9 mouse cellular contexts compared by ENCODE assay signal in genomic region chr7:101821571-101822501, GRCm38 (mm10). TPM values are rescaled to one million over a fixed set of nuclear protein-coding genes. Genes with fewer than 3 reads are reported as not detected.
DNase-seq lines count a peak whose midpoint lies in the region; ATAC-seq and TF ChIP-seq lines count a peak whose summit lies in the region.
"Had no signal": no experiment of that assay in that cellular context is flagged by ENCODE, and none has a peak within 500 bp of the region (broad histone marks: within the 10 kb centered on the region; RNA-seq: fewer than 3 reads in every experiment).

No protein-coding gene starts in this region.

- no peak for TF ChIP-seq EP300 in lung, postnatal 0 days (IDR thresholded peaks at IDR 0.05)

- 0 out of 2 replicates have a peak overlapping the region, but pooled peaks have one; percentile 3 for H3K27ac ChIP-seq in embryonic facial prominence, embryonic 12.5 days
- H3K27ac ChIP-seq in heart, embryonic 14.5 days (replicated peaks in 1 of 2; ENCODE audit: control insufficient read depth in 1 of 2, insufficient read depth in 1 of 2, low read depth in 2 of 2, low read length in 2 of 2): peak overlapping the region; percentile 19 to 72; a peak in 3 of 4 replicates
- peak overlapping the region; percentile 74 for H3K27ac ChIP-seq in kidney, embryonic 14.5 days (ENCODE audit: low read depth, low read length)
- peak overlapping the region; percentile 64 for H3K27ac ChIP-seq in lung, postnatal 0 days (ENCODE audit: low read length)

- no peaks in the 10 kb centered on the region for H3K9me3 ChIP-seq in embryonic facial prominence, embryonic 12.5 days
- H3K9me3 ChIP-seq in heart, embryonic 14.5 days (ENCODE audit: control insufficient read depth, low read length): no peaks in the 10 kb centered on the region
- H3K9me3 ChIP-seq in kidney, embryonic 14.5 days (ENCODE audit: control insufficient read depth, low read length): no peaks in the 10 kb centered on the region
- H3K9me3 ChIP-seq in lung, postnatal 0 days (ENCODE audit: low read length): no peaks in the 10 kb centered on the region

- H3K27me3 ChIP-seq in embryonic facial prominence, embryonic 12.5 days: peaks cover 70% of the 10 kb centered on the region
- H3K27me3 ChIP-seq in heart, embryonic 14.5 days (ENCODE audit: control insufficient read depth, insufficient read depth, low read length): peaks cover 46% of the 10 kb centered on the region
- peaks cover 56% of the 10 kb centered on the region for H3K27me3 ChIP-seq in kidney, embryonic 14.5 days (ENCODE audit: control insufficient read depth, insufficient read depth, low read length)
- H3K27me3 ChIP-seq in lung, postnatal 0 days (replicated peaks; ENCODE audit: insufficient read depth, low read length): peaks cover 41% of the 10 kb centered on the region

- peak overlapping the region; percentile 86 for H3K4me2 ChIP-seq in embryonic facial prominence, embryonic 12.5 days (replicated peaks)
- H3K4me2 ChIP-seq in heart, embryonic 14.5 days (ENCODE audit: low read length): peak overlapping the region; percentile 92
- peak overlapping the region; percentile 89 for H3K4me2 ChIP-seq in kidney, embryonic 14.5 days (replicated peaks; ENCODE audit: low read depth, low read length)
- peak overlapping the region; percentile 83 for H3K4me2 ChIP-seq in lung, postnatal 0 days (replicated peaks; ENCODE audit: low read depth, low read length)

- peak overlapping the region; percentile 41 for H3K4me3 ChIP-seq in embryonic facial prominence, embryonic 12.5 days
- H3K4me3 ChIP-seq in heart, embryonic 14.5 days (ENCODE audit: control insufficient read depth in 1 of 2, insufficient read depth in 1 of 2, low read depth in 1 of 2, low read length in 2 of 2): peak overlapping the region; percentile 44 to 50
- H3K4me3 ChIP-seq in kidney, embryonic 14.5 days (ENCODE audit: low read length): peak overlapping the region; percentile 43
- peak overlapping the region; percentile 40 for H3K4me3 ChIP-seq in lung, postnatal 0 days (ENCODE audit: low read depth, low read length)

- peak overlapping the region; percentile 60 for H3K9ac ChIP-seq in embryonic facial prominence, embryonic 12.5 days
- H3K9ac ChIP-seq in heart, embryonic 14.5 days (ENCODE audit: low read length): peak overlapping the region; percentile 73
- H3K9ac ChIP-seq in kidney, embryonic 14.5 days (ENCODE audit: low read depth, low read length): peak overlapping the region; percentile 74
- no peak overlapping the region; the same call in 1 of the 2 replicates for H3K9ac ChIP-seq in lung, postnatal 0 days (replicated peaks; ENCODE audit: low read depth)

- H3K36me3 ChIP-seq in embryonic facial prominence, embryonic 12.5 days: peaks cover 38% of the 10 kb centered on the region
- peaks cover 38% of the 10 kb centered on the region for H3K36me3 ChIP-seq in heart, embryonic 14.5 days (ENCODE audit: control insufficient read depth, insufficient read depth, low read length)
- peaks cover 40% of the 10 kb centered on the region for H3K36me3 ChIP-seq in kidney, embryonic 14.5 days (ENCODE audit: control insufficient read depth, insufficient read depth, low read length)
- H3K36me3 ChIP-seq in lung, postnatal 0 days (ENCODE audit: insufficient read depth, low read length): peaks cover 16% of the 10 kb centered on the region

- peak; percentile 81 for ATAC-seq in embryonic facial prominence, embryonic 12.5 days (ENCODE audit: insufficient number of reproducible peaks, insufficient read depth, low FRiP score, low TSS enrichment)
- peak; percentile 79 for ATAC-seq in heart, embryonic 14.5 days (ENCODE audit: insufficient number of reproducible peaks, insufficient read depth, low FRiP score, low read depth)
- peak; percentile 84 for ATAC-seq in kidney, embryonic 14.5 days (ENCODE audit: low FRiP score, low TSS enrichment)
- peak; percentile 77 for ATAC-seq in lung, postnatal 0 days

- H3K4me1 ChIP-seq in embryonic facial prominence, embryonic 12.5 days: peaks cover 37% of the 10 kb centered on the region
- H3K4me1 ChIP-seq in heart, embryonic 14.5 days (ENCODE audit: control insufficient read depth in 2 of 2, insufficient read depth in 2 of 2, low read length in 2 of 2): peaks cover 9 to 31% of the 10 kb centered on the region in 2 experiments
- peaks cover 32% of the 10 kb centered on the region for H3K4me1 ChIP-seq in kidney, embryonic 14.5 days (ENCODE audit: control insufficient read depth, insufficient read depth, low read length)
- peaks cover 12% of the 10 kb centered on the region for H3K4me1 ChIP-seq in lung, postnatal 0 days (ENCODE audit: insufficient read depth, low read depth, low read length)

- DNase-seq in ovary, adult 18-20 months (ENCODE audit: low spot score): peak; percentile 64
- DNase-seq in ovary, postnatal 14 days (ENCODE audit: low spot score): no peak
- peak; percentile 80 for DNase-seq in lung, postnatal 0 days (ENCODE audit: low spot score)
- DNase-seq in ovary, postnatal 10 days (ENCODE audit: low spot score): peak; percentile 49
- no peak for DNase-seq in left cerebral cortex, postnatal 25 days (ENCODE audit: low spot score in 2 of 2)

- under 1% methylated on average over 71 of the region's 71 CpGs for WGBS in embryonic facial prominence, embryonic 12.5 days
- WGBS in heart, embryonic 14.5 days: under 1% methylated on average over 71 of the region's 71 CpGs
- WGBS in kidney, embryonic 14.5 days: under 1% methylated on average over 68 of the region's 71 CpGs
- under 1% methylated on average over 62 of the region's 71 CpGs for WGBS in lung, postnatal 0 days

- intact Hi-C loops in left cerebral cortex, postnatal 25 days (cut with DNase I): no loop called here

- TF ChIP-seq CTCF in lung, postnatal 0 days (IDR thresholded peaks at IDR 0.05): no peak

RNA-seq across cellular contexts. Expression of gene Phox2a, which starts 3.7 kb away (rescaled TPM):
- 0.58 TPM in 1 of 2 replicates, not detected in the other for polyA plus RNA-seq in embryonic facial prominence, embryonic 12.5 days (2016; fragmentation: Nextera tagmentation; extraction: Ambion mirVana)
- 1.2 TPM in 1 of 2 replicates, not detected in the other for polyA plus RNA-seq in heart, embryonic 14.5 days (2014; fragmentation: Nextera tagmentation; extraction: Ambion mirVana)
- polyA plus RNA-seq in kidney, embryonic 14.5 days (2014; fragmentation: Nextera tagmentation; extraction: Ambion mirVana): not detected in 2 replicates
- polyA plus RNA-seq in lung, postnatal 0 days (2015; fragmentation: Nextera tagmentation; extraction: Ambion mirVana): not detected in 2 replicates
- total RNA-seq in left cerebral cortex, postnatal 25 days (2021): not detected
- total RNA-seq: left cerebral cortex, postnatal 36 days had no signal

RNA-seq across cellular contexts. Expression of gene Inppl1, which starts 16.2 kb away (rescaled TPM):
- 55.2 and 69.7 TPM in 2 replicates for polyA plus RNA-seq in embryonic facial prominence, embryonic 12.5 days (2016; fragmentation: Nextera tagmentation; extraction: Ambion mirVana)
- polyA plus RNA-seq in heart, embryonic 14.5 days (2014; fragmentation: Nextera tagmentation; extraction: Ambion mirVana): 32.1 and 34.9 TPM in 2 replicates
- 24.6 and 45.8 TPM in 2 replicates for polyA plus RNA-seq in kidney, embryonic 14.5 days (2014; fragmentation: Nextera tagmentation; extraction: Ambion mirVana)
- polyA plus RNA-seq in lung, postnatal 0 days (2015; fragmentation: Nextera tagmentation; extraction: Ambion mirVana): 24.2 and 33.8 TPM in 2 replicates
- total RNA-seq in left cerebral cortex, postnatal 25 days (2021): 10 to 100 TPM; 32.7 to 33.6 TPM

RNA-seq across cellular contexts. Expression of gene Folr2, which starts 35.2 kb away (rescaled TPM):
- polyA plus RNA-seq in embryonic facial prominence, embryonic 12.5 days (2016; fragmentation: Nextera tagmentation; extraction: Ambion mirVana): 0.92 TPM in 1 of 2 replicates, not detected in the other
- polyA plus RNA-seq in heart, embryonic 14.5 days (2014; fragmentation: Nextera tagmentation; extraction: Ambion mirVana): 0.69 and 1.0 TPM in 2 replicates
- polyA plus RNA-seq in kidney, embryonic 14.5 days (2014; fragmentation: Nextera tagmentation; extraction: Ambion mirVana): 1.6 and 1.9 TPM in 2 replicates
- 0.73 and 0.81 TPM in 2 replicates for polyA plus RNA-seq in lung, postnatal 0 days (2015; fragmentation: Nextera tagmentation; extraction: Ambion mirVana)
- total RNA-seq in left cerebral cortex, postnatal 25 days (2021): under 1 TPM in 1 of 2 experiments, not detected in 1; 0.37 TPM

RNA-seq across cellular contexts. Expression of gene Anapc15, which starts 41.7 kb away (rescaled TPM):
- polyA plus RNA-seq in embryonic facial prominence, embryonic 12.5 days (2016; fragmentation: Nextera tagmentation; extraction: Ambion mirVana): 75.5 and 76.6 TPM in 2 replicates
- polyA plus RNA-seq in heart, embryonic 14.5 days (2014; fragmentation: Nextera tagmentation; extraction: Ambion mirVana): 52.0 and 53.2 TPM in 2 replicates
- 71.4 and 91.0 TPM in 2 replicates for polyA plus RNA-seq in kidney, embryonic 14.5 days (2014; fragmentation: Nextera tagmentation; extraction: Ambion mirVana)
- 26.0 and 28.8 TPM in 2 replicates for polyA plus RNA-seq in lung, postnatal 0 days (2015; fragmentation: Nextera tagmentation; extraction: Ambion mirVana)
- total RNA-seq in left cerebral cortex, postnatal 25 days (2021): 10 to 100 TPM; 31.2 to 36.8 TPM

RNA-seq across cellular contexts. Expression of gene Folr1, which starts 48.8 kb away (rescaled TPM):
- 1.1 and 1.2 TPM in 2 replicates for polyA plus RNA-seq in embryonic facial prominence, embryonic 12.5 days (2016; fragmentation: Nextera tagmentation; extraction: Ambion mirVana)
- 5.0 and 6.5 TPM in 2 replicates for polyA plus RNA-seq in heart, embryonic 14.5 days (2014; fragmentation: Nextera tagmentation; extraction: Ambion mirVana)
- polyA plus RNA-seq in kidney, embryonic 14.5 days (2014; fragmentation: Nextera tagmentation; extraction: Ambion mirVana): 27.3 and 30.4 TPM in 2 replicates
- 0.95 and 2.4 TPM in 2 replicates for polyA plus RNA-seq in lung, postnatal 0 days (2015; fragmentation: Nextera tagmentation; extraction: Ambion mirVana)
- 1 to 10 TPM; 3.3 to 5.2 TPM for total RNA-seq in left cerebral cortex, postnatal 25 days (2021)

Comparison
In these comparisons a context has a peak if more than half of its experiments do, and no peak if none do; other contexts are left out.
1. DNase-seq: peak in ovary, adult 18-20 months (single experiment), lung, postnatal 0 days (single experiment) and ovary, postnatal 10 days (single experiment); none in ovary, postnatal 14 days (single experiment) and left cerebral cortex, postnatal 25 days (0 of 2).
2. H3K27ac ChIP-seq: peak in every context shown above with its lines; median percentile 74 in kidney, embryonic 14.5 days; 64 in lung, postnatal 0 days; 46 in heart, embryonic 14.5 days; 3 in embryonic facial prominence, embryonic 12.5 days.
3. Peak in every context shown above with its lines, with median percentiles within 50 percentile points of each other: ATAC-seq, H3K4me2 ChIP-seq and H3K4me3 ChIP-seq.